Mouse (Mus musculus) E14TG2a.4 (cell line): ENCODE results near the gene Tbc1d20.

Source experiments
- NANOG ChIP-seq: IDR thresholded peaks from 2 replicates; pipeline ENCODE4 v1.6.1; 2014; ENCODE audit warnings: borderline replicate concordance, low read length, mixed read lengths
- POU5F1 ChIP-seq: IDR thresholded peaks from 2 replicates; pipeline ENCODE4 v1.6.1; 2014; ENCODE audit warnings: low read length, borderline replicate concordance

- TF ChIP-seq POU5F1 (no peak), NANOG (no peak)
Observed at GRCm38 (mm10) chr2:152273639-152274038, 20.0 kb upstream of the Tbc1d20 start.
